Mouse (Mus musculus) CD4-positive helper T cell, adult 2 months (primary cell): ENCODE measurements around the gene Cyp2s1.
"Not testable (repeated sequence)": the region's sequence is repeated elsewhere in the genome, so short reads cannot be mapped to it uniquely, and the experiment has no call there.

Source experiments
- DNase-seq: peaks from one replicate; pipeline ENCODE4 v3.0.0-alpha.2; 2012; ENCODE audit warnings: low read depth, missing footprints, low spot score

Gene Cyp2s1

GRCm38 (mm10) chr7:25812195-25812594, 4.5 kb downstream of the Cyp2s1 start:
- no peak for DNase-seq

DNA sequence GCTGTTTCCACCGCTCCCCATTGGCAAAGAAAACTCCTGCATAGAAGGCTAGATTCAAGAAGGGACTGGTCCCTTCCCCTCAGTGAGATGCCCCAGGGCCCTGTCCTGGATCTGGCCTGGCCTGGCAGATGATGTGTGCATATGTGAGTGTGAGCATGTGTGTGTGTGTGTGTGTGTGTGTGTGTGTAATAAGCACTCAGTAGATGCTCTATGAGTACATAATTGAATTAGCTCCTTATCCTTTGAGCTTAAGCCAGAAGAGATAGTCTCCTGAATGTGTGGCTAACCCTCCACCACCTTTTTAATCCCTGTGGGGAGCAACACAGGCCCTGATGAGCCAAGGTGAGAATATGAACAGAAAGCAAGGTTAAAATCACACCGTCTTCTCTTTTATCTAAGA, 5.0 kb downstream of the Cyp2s1 start:
- no peak for DNase-seq

GRCm38 (mm10) chr7:25805631-25806343, 10.9 kb downstream of the Cyp2s1 start:
- DNase-seq, result peak; percentile 73

- no peak for DNase-seq
Observed at GRCm38 (mm10) chr7:25804792-25805191, 11.9 kb downstream of the Cyp2s1 start.

GRCm38 (mm10) chr7:25803460-25803859, 13.3 kb downstream of the Cyp2s1 start:
- no peak for DNase-seq

DNA sequence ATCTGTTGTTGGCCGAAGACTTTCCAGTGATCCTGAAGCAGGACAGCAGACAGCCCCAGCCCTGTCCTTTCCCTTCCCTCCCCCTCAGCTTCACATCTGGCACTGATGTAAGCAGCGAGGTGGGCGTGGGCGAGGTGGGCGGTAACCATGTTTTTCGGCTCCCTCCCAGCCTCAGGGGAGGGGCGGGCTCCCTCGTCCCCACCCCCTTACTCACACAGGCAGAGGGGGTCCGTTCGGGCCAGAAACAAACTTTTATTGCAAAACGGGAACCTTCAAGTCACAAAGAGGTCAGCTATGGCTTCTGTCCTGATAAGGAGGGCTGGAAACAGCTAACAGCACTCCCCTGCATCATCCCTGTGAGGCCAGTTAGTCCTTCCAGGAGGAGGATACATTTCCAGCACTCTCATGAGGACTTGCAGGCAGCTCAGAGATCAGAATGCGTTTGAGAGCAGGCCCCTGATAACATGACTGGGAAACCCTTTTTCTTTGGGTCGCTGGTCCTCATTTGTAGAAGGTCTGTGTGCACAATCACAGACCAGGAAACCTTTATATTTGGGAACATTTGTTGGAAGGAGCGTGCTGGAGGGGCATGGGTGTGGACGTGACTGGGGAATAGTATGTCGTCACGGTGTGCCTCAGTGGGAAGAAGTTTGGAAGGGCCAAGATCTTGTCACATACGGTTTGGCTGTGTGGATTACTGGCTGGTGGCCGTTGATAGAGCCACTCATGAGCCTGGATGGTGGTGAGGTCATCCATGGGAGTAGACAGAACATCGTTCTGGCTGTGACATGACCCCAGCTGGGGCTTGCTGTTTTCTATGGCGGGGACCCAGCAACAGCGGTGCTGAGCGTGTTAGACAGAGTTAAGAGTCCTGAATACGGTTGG, 14.2 kb downstream of the Cyp2s1 start:
- no peak for DNase-seq

DNA sequence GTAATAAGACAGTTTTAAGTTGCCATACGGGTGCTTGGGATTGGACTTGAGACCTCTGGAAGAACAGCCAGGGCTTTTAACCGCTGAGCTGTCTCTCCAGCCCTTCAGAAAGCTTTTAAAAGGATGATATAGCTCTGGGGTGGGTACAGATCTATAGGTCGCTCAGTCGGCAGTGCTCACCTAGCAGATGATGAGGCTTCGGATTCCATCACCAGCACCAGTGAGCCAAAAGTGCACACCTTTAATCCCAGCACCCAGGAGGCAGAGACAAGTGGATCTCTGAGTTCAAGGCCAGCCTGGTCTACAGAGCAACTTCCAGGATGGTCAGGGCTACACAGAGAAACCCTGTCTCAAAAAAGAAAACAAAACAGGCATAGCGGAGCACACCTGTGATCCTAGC, 15.7 kb downstream of the Cyp2s1 start:
- DNase-seq, result no peak

GRCm38 (mm10) chr7:25799369-25799768, 17.3 kb downstream of the Cyp2s1 start:
- DNase-seq, result no peak

DNA sequence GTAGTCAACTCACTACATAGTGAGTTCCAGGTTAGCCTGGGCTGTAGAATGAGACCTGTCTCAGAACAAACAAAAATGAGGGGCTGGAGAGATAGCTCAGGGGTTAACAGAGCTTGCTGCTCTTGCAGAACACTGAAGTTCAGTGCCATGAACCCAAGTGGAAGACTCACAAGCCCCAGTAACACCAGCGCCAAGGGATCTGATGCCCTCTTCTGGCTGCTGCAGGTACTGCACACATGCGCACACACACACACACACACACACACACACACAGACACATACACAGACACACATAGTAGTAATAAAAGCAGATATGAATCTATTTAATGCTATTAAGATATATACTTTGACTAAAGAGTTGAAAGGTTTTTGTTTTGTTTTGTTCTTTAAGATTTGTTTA, 18.2 kb downstream of the Cyp2s1 start:
- no peak for DNase-seq

DNA sequence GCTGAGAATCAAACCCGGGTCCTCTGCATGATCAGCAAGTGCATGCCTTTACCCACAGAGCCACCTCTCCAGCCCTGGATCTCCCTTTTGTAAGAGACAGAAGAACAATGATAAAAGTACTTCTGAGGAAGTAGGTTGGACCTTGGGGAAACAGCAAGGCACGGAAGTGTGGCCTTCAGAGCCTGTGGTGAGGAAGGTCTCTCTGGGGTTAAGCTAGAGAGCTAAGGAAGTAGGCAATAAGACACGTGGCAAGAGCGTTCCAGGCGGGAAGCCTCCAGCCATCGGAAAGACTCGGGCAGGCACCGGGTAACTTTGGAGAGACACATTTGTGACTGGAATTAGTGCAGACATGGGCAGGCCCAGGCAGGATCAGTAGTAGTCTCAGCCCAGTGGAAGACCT, 21.9 kb downstream of the Cyp2s1 start:
- no peak for DNase-seq

- no peak for DNase-seq
Observed at GRCm38 (mm10) chr7:25793679-25794078, 23.0 kb downstream of the Cyp2s1 start.

DNA sequence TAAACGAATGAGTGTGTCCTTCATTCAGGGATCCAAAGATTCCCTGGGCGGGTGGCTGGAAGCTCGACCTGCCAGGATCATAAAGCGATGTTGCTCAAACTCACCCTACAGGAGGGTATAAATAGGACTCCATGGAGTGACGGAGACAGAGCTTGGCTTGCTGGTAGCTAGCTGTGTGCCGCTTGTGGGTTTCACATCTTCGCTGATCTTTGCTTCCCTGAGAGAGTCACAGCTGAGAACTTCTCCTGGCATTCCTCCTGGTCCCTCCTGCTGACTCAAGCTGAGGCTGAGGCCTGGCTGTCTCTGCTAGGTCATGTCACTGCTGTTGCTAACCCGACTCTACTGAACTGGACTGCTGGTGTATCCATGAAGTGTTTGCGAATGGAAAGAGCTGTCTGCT, 23.7 kb downstream of the Cyp2s1 start:
- DNase-seq, result not testable (repeated sequence)

GRCm38 (mm10) chr7:25790615-25791014, 26.1 kb downstream of the Cyp2s1 start:
- no peak for DNase-seq

DNA sequence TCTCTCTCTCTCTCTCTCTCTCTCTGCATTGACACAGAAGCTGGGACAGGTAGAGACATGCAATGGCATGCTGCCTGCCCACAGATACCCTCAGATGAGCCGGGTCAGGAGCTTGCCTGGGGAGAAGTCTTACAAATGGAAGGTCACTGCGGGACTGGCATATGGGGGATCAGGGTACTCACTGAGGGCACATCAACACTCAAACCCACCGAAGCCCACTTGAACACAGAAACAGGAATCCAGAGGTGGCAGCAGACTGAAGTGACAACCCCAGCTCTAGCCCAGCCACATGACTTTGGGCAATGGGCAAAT, 27.6 kb downstream of the Cyp2s1 start:
- no peak for DNase-seq

- no peak for DNase-seq
Observed at GRCm38 (mm10) chr7:25788220-25789128, 28.2 kb downstream of the Cyp2s1 start, which contains the start of gene Axl. TSS of gene Axl (minus strand) at chr7:25788705.

- no peak for DNase-seq
Observed at GRCm38 (mm10) chr7:25787456-25788219, 29.1 kb downstream of the Cyp2s1 start.

DNA sequence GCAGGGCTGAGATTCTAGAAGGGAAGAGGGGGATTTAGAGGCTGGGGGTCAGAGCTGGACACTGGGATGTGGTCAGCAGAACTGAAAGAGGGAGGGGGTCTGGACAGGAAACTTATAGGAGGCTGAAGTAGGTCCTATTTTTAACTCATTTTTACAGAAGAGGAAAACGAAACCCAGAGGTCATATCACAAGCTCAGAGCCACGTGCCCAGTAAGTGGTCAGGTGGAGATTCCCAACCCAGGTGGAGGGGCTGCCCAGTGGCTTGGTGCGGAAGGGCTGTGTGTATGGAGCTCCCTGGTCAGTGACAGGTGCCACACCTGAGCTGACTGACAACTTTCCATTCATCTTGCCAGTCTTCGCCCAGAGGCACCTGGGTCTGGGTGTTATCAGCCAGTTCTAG, 29.7 kb downstream of the Cyp2s1 start:
- DNase-seq, result no peak

DNA sequence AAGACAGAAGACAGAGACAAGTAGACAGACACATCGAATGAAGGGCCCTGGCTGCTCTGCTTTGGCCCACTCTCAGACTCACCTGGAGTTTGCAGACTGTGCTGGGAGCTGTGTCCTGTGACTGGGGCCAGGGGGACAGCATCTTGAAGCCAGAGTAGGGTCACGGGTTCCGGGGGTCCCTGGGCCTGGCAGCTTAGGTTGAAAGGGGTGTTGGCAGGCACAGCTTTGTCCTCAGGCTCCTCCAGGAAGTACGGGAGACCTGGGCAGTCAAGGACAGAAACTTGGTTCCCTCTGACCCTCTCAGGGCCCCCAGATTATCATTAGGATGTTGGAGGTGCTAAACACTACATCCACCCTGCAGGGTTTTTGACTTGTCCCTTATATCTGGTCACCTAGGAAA, 31.0 kb downstream of the Cyp2s1 start:
- no peak for DNase-seq

GRCm38 (mm10) chr7:25784808-25785207, 31.9 kb downstream of the Cyp2s1 start:
- no peak for DNase-seq

GRCm38 (mm10) chr7:25783746-25784145, 33.0 kb downstream of the Cyp2s1 start:
- no peak for DNase-seq

DNA sequence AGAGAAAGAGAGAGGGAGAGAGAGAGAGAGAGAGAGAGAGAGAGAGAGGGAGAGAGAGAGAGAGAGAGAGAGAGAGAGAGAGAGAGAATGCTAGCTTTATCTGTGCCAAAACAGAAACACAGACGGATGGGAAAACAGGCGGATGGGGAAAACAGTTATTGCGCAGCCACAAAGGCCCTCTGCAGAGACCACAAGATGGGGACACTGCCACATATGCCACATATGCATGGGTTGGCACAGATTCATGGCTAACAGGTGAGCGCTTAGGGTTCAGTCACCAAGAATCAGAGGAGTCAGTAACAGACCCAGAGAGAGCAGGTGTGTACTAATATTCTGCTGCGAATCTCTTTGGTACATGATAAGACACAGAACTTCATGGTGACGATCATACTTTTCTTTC, 34.0 kb downstream of the Cyp2s1 start:
- peak; percentile 35 for DNase-seq
